Mouse (Mus musculus): ENCODE data around the gene Tnfrsf22.
A peak's percentile ranks its signal among the peaks of the same experiment; 100 is the strongest.

Tnfrsf22 gene

DNA sequence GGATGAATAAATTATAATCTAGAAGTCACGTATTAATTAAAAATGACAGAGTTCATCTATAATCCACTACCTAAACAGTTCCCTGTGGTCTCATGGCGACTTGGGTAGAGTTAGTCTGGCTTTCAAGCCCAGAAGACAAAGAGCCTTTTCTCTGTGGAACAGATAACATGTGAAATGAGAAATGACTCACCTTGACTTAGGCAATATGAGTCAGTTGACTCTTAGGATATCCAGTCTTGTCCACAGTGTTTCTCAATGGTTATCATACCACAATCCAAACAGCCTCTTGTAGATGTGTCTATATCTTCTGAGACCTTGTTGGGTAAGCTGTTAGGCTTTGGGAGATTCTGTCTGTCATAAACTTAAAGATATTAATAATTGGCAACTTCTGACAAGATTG, 18.0 kb downstream of the Tnfrsf22 start:
- ATAC-seq (ENCODE audit: low TSS enrichment) = no peak

DNA sequence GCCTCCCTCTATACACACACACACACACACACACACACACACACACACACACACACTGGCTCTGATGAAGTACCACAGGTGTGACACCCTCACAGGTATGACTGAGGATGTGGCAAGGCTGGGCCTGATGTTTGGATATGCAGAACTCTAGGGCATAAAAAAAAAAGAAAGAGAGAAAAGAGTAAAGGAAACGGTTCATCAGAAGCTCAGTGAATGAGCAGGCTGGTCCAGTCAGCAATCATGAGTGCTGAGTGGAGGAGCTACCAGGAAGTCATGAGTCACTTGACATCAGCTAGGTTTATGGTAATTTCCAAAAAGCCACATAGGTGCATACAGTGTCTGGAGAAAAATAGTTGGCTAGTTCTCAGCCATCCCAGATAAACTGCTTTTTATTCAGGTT, 20.0 kb downstream of the Tnfrsf22 start:
- ATAC-seq (ENCODE audit: low TSS enrichment) = no peak

DNA sequence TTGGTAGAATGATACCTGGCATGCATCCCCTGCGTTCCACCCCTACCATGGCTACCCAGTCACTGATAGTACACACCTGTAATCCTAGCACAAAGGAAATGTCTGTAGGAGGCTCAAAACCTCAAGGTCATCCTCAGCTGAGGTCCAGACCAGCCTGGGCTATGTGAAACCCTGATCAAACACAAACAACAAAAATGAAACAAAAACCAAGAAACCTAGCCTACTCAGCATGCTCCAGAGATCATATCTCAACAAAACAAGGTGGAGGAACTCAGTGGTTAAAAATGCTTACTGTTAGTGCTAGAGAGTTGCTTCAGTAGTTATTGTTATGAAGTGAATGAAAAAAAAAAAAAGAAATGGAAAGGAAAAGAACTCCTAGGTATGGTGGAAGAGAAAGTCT, 20.9 kb downstream of the Tnfrsf22 start, which contains the start of gene Tnfrsf26:
Gene Tnfrsf26, minus strand, starts transcription at position 183 of the 400 bp plus-strand sequence.
- ATAC-seq (ENCODE audit: low TSS enrichment) = no peak

DNA sequence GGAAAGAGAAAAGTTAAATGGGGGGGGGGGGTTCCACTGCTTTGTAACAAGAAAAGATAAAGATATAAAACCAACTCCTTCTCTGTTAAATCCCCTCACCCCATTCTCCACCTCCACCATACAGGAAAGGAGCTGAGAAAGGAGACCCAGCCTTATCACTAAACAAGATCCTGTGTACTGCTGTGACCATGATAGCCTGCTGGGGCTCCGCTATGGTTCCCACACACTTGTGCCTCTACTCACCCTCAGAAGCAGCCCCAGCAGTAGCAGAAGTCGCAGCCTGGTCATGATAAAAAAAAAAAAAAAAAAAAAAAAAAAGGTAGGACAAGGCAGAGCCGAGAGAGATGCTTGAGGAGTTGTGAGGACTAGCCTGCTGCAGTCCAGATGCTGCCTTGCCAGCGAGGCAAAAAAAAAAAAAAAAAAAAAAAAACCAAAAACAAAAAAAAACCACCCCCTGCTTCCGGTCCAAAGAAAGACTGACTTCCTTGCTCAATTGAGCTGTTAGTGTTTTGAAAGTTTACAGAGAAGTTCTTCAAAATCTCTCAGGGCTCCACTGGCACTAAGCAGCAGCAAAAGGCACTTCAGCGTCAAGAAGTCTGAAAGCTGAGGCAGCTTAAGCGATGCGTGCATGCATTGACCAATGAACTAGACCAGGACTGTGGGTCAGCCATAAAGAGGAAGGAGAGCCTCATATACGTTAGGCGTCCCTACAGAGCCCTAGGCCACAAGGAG, 21.7 kb downstream of the Tnfrsf22 start:
- no peak for ATAC-seq (ENCODE audit: low TSS enrichment)

DNA sequence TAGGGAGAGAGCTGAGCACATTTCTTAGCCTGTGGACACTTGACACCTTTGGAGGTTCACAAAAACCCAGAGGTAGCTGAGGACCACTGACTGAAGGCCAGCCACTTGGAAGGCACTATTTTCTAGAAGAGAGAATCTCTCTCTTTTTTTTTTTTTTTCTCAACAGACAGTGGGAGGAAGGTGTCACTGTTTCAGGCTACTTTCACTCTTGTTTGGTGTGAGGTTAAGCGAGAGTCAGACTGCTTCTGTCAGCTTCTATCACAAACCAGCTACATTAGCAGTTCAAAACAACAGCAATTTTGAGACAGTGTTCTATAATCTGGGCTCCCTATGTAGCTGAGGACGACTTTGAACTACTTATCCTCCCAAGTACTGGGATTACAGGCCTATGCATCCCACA, 23.3 kb downstream of the Tnfrsf22 start:
- ATAC-seq (ENCODE audit: low TSS enrichment) = no peak

DNA sequence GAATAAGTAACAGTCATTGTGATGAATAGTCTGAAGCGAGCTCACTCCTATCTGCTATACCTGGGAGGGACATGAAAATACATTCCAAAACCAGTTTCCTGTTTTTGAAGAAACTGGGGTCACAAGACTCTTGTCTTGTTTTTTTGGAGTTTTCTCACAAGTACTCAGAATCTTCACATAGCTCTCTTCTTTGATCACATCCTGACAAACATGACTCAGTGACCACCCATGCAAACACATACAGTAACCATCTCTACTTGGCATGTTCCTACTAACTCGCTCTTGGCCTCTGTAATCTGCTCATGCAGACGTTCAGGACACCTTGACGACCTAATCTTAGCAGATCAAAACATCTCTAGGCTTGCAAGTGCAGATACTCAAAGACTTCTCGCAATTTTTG, 24.3 kb downstream of the Tnfrsf22 start:
- no peak for ATAC-seq (ENCODE audit: low TSS enrichment)

DNA sequence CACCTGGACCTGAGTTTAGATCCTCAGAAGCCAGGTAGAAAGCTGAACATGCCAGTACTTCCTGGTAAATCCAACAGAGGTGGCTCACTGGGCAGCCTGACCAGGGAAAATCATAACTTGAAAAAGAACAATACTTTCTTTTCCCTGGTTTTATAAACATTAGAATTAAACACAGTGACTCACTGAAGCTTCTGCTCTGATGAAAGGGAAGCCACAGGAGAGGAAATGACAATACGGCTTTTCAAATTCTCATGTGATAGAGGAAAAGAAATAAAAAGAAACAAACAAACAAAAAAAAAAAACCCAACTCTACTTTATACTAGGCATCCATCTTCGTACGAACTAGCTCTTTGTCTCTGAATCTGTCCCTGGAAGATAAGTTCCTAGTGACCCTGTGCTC, 24.9 kb downstream of the Tnfrsf22 start:
- ATAC-seq (ENCODE audit: low TSS enrichment) = no peak

DNA sequence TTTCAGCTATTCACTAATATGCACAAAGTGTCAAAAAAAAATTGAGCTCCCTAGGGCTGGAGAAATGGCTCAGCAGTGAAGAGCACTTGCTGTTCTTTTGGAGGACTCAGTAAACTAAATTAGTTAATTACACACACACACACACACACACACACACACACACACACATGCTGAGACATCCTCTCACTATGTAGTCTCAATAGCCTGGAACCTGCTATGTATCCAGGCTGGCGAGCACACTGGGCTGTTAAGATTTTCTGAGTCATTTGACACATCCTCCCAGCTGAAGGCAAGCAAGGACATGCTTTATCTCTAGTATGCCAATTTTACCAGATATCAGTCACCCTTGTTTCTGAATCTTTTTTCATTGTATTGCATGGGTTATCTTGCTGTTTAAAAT, 28.5 kb downstream of the Tnfrsf22 start:
- ATAC-seq (ENCODE audit: low TSS enrichment) = no peak; the same call in 1 of the 2 replicates

DNA sequence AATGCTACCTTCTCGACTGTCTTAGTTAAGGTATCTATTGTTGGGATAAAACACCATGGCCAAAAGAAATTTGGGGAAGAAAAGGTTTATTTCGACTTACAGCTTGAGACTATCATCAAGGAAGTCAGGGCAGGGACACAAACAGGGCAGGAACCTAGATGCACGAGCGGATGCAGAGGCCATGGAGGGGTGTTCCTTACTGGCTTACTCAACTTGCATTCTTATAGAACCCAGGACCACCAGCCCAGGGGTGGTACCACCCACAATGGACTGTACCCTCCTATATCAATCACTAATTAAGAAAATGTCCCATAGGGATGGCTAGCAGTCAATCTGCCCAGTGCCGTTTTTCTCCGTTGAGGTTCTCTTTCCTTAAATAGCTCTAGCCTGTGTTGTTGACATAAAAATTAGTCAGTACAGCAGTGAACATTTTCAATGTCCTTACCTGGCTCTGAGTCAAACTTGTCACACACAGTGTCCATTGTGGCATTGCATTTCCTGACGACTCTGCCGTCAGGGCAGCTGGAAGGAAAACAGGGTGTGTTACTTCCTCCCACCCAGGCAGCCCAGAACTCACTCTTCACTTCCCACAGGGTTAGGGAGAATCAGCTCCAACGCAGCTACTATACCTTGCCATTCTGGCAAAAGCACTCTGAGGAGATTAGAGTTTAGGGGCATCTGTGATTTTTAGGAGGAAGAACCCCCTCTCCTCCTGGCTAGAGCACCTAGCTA, 34.9 kb downstream of the Tnfrsf22 start:
- ATAC-seq (ENCODE audit: low TSS enrichment) = no peak

DNA sequence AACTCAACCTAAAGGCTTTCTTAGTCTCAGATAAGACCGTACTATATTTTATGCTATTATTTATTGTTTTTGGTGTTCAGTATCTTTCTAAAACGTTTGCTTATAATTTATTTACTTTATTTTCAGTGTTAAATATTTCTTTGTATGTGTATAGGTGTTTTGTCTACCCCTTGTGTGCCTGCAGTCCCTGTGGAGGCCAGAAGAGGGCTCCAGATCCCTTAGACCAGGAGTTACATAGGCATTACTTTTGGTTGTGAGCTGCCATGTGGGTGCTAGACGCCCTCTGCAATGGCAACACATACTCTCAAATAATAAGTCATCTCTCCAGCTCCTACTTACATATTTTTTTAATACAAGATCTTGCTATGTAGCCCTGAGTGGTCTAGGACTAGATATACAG, 37.2 kb downstream of the Tnfrsf22 start:
- no peak for ATAC-seq (ENCODE audit: low TSS enrichment)

DNA sequence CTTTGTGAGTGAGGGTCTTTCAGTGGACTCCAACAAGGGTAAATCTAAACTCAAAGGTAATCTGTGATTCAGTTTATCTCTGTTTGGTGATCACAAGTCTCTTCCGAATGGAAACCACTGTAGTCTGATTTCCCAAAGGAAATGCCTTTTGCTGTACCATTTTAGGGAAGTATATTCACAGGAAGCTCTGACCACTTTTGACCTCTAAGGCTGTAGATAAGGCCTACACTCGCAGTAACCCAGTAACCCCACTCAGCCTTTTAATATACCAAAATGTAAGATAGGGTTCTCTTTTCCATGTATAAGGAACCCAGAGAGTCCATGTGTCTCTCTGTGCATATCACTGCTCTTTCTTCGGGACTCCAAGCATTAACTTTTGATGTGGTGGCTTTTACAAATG, 44.1 kb downstream of the Tnfrsf22 start:
- ATAC-seq (ENCODE audit: low TSS enrichment) = no peak

DNA sequence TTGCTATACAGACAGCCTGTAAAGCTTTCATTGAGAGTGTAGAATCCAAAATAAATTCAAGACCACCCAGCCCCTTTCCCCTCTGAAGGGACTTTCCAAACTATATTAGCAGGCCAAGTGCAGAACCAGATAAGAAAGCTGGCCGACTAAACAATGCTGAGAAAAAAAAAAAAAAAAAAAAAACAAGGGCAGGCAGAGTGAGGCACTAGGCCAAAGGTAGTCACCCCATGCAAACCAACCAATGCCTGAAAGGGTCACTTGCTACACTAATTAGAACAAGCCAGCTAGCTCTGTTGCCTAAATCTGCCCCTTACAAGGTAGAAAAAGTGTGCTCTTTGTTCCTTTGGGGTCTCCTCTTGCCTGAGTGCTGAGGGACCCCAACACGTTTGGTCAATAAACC, 44.6 kb downstream of the Tnfrsf22 start:
- no peak for ATAC-seq (ENCODE audit: low TSS enrichment)

DNA sequence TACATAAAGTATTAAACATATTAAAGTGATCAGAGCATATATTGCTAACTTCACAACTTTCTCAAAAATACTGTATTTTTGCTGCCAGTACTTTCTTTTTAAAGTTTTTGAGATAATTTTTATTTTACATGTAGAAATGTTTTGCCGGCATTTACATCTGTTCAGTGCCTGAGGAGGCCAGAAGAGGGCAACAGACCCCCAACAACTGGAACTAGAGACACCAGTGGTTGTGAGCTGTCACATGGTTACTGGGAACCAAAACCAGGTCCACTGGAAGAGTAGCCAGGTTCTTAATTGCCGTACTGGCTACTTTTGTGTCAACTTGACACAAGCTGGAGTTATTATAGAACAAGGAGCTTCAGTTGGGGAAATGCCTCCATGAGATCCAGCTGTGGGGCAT, 47.8 kb downstream of the Tnfrsf22 start:
- ATAC-seq (ENCODE audit: low TSS enrichment) = no peak

DNA sequence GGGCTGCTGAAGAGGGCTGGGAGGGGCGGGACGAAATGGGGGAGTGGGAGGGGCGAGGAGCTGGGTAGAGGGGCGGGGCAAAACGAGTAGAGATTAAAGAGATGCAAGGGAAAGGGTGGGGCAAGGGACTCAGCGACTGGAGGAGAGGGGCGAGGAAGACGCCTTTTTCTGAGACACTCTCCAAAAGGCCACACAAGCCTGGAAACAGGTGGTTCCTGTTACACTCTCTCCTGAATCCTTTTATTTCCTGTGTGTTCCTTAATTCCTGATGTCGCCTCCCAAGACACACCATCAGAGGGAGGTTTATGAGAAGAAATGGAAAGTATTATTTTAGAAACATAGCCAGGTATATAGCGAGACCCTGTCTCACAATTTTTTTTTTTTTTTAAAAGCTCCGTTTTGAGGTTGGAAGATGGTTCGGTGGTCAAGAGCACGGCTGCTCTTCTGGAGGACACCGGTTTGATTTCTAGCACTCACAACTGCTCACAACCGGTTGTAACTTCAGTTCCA, 49.2 kb downstream of the Tnfrsf22 start:
- ATAC-seq (ENCODE audit: low TSS enrichment) = no peak

DNA sequence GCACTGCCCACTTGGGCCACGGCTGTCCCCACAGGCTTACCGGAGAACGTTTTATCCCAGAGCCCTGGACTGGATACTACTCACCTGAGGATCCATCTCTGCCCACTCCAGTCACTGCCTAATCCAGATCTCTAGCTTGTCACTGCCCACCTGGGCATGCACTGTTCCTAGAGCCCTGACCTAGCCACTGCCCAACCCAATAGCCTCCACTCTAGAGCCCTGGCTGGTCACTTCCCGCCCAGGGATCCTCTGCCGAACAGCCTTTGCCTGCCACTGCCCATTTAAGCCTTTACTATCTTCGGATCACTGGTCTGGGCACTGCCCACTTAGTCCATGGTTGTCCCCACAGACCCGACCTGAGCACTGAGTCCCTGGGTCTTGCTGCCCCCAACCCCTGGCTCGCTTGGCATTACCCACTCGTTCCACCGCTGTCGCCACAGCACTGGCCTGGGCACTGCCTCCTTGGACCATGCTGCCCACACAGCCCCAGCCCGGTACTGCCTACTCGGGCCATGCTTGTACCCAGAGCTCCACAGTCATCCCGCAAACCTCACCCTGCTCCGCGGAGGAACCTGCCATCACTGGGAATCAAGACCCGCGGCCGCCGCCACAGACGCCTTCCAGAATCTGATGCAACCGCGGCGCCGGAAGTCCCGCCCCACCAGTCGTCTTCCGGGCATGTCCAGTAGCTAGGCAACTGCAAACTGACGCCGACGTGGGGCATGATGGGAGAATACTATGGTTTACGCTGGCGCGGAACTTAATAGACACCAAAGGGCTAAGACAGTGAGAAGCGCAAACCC, 49.8 kb downstream of the Tnfrsf22 start, which contains the start of gene Cars:
Gene Cars, minus strand, starts transcription at position 663 of the 803 bp plus-strand sequence.
- ATAC-seq (ENCODE audit: low TSS enrichment) = peak; percentile 99

DNA sequence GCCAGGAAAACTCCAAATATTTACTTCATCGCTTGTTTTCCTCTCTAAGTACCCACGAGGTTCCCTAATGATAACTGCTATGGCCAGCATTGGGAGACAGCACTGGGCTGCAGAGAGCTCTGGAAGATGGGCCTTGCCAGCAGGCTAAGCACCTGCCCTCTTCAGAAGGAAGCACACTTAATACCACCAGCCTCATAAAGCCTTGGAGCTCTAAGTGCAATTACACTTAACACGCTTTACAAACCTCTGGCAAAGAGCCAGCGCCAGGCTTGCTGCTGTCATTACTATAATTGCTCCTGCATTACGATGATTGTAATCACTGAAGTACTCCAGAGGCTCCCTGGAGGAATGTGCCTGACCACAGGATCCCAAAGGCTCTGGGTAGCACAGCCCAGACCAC, 54.6 kb downstream of the Tnfrsf22 start:
- no peak for ATAC-seq (ENCODE audit: low TSS enrichment)

DNA sequence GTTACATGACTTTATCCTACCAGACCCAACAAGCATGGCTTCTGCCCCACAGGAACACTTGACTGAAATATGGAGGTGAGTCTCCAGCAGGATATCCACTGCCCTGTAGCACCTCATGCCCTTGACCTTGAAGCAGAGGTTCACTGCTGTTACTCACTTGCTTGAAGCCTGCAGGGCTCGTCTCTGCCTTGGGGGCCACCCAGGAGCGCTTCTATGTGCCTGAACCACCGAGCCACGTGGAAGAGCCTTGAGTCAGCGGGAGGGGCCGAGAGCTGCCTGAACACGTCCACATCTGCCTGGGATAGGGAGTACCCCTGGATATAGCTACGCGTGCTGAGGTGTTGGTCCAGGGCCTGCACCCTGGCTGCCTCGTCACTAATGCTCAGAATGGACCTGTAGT, 57.2 kb downstream of the Tnfrsf22 start:
- no peak for ATAC-seq (ENCODE audit: low TSS enrichment)

DNA sequence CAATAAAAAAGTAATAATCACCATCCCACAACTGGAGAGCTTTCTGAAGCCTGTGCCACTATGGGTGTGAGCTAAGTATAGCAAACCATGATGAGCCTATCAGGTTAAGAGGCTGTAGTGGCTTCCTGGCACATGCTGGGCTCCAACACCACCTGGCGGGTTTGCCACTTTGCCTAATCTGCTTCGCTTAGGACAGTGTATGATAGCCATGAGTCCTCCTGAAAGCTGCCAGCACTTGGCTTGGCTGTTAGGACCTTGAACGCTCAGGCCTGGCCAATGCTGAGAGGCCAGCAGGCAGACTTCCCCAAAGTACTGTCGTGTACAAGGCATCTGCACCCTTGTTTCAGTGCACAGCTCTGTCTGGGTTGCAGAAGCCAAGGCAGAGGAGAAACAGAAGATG, 61.5 kb downstream of the Tnfrsf22 start:
- ATAC-seq (ENCODE audit: low TSS enrichment) = no peak

DNA sequence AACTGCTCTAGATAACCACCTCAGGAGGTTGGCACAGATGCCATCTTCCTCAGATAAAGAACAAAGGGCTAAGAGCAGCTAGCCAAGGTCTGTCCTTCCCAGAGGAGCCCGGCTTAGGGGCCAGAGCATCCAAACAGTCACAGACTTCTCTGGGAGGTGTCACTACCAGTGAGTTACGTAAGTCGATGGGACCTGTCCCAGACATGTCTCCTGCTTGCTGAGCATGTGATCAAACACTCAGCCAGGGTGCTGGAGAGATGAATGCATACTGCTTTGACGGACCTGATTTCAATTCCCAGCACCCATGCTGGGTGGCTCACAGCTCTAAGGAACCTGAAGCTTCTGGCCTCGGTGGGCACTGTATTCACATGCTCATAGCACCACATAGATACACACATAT, 61.9 kb downstream of the Tnfrsf22 start:
- ATAC-seq (ENCODE audit: low TSS enrichment) = no peak; the same call in 1 of the 2 replicates
